Mouse (Mus musculus) brain, adult 2 months (tissue): Measurements from ENCODE around the gene Hectd3.

Experiments
- DNase-seq: peaks from one replicate; pipeline ENCODE4 v3.0.0; 2011; ENCODE audit warnings: low read depth, low spot score

Gene Hectd3

GRCm38 (mm10) chr4:116995131-116995797, at the start of gene Hectd3:
TSS of gene Hectd3 (plus strand) at chr4:116995317.
- DNase-seq: peak; percentile 84

- peak; percentile 59 for DNase-seq
These were observed 43.5 kb upstream of the Hectd3 start for GRCm38 (mm10) chr4:116951642-116952041.

- no peak for DNase-seq
These were observed 40.2 kb upstream of the Hectd3 start for GRCm38 (mm10) chr4:116954951-116955350.

DNA sequence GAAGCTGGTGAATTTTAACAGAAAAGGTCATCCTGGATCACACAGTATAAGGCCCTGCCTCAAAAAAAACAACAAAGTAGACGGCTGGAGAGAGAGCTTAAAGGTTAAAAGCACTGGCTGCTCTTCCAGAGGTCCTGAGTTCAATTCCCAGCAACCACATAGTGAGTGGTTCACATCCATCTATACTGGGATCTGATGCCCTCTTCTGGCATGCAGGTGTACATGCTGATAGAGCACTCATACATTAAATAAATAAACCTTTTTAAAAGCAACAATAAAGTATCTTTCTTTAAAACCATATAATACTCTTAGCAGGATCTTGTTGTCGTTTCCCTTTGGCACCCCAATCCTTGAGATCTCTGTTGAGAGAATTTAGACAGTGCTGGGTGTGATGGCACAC, 18.6 kb upstream of the Hectd3 start:
- no peak for DNase-seq

DNA sequence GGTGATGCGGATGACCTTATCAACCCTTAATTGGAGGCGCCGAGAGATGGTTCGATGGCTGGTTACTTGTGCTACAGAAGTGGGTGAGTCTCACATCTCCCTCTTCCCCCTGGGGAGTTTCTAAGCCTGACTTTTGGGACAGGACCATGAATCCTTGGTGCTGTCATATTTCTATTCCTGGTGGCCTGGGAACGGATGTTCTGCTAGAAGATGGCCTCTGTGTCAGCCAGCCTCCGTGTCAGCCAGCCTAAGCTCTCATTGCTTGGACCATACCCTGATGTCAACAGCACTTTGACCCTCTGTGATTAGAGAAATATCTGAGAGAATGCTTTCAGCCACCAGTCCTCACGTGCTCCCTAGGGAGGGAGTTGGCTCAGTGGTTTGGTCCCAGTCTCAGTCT, 9.4 kb upstream of the Hectd3 start:
- no peak for DNase-seq

- peak; percentile 88 for DNase-seq
These were observed 8.6 kb upstream of the Hectd3 start for GRCm38 (mm10) chr4:116986400-116987121.

GRCm38 (mm10) chr4:116987122-116987456, 8.0 kb upstream of the Hectd3 start:
- no peak for DNase-seq

- DNase-seq: no peak
These were observed 5.4 kb upstream of the Hectd3 start for GRCm38 (mm10) chr4:116989731-116990130.

GRCm38 (mm10) chr4:116991366-116991765, 3.8 kb upstream of the Hectd3 start:
- DNase-seq: peak; percentile 91

DNA sequence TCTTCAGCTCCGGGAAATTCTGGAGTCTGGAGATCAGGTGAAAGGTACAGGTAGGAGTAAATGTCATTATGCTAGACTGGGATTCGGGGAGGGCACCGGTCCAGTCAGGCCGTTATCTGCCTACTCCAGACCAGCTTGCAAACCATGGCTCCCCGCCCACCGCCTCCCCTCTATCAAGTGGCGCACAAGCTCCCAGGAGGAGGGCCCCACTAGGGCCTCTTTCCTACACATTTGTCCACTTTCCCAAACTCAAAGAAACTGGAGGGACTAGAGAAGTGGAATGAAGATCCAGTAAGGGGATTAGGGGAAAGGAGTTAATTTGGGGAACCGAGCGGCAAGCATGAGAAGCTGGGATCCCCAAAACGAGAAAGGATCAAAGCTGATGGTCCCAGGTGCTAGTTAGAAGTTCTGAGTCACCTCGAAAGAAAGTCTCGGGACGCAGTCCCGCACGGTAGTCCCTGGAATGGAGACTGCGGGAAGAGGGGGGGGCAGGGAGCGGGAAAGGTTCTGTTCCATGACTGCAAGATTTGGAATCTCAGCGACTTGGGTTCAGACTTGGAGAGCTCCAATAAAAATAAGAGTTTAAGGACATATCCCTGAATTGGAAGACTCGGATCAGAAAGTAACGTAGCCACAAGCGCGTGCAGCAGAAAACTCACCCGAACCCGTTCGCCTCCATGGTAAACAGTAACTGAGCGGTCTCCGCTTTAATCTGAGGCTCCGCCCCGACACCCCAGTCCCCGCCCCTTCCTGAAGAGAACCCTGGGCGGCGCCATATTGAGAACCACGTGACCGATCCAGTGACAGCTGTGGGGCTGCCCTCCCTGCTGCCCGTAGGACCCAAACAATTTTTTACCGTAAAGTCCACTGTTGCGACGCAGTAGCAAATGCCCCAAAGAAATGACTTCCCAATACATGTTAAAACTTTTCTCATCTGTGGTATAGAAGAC, 1.2 kb upstream of the Hectd3 start, which contains the start of gene Urod:
Gene Urod, minus strand, starts transcription at position 742 of the 950 bp plus-strand sequence.
- peak; percentile 99 for DNase-seq

GRCm38 (mm10) chr4:116995798-116996135, 650 bp downstream of the Hectd3 start:
- DNase-seq: peak; percentile 75

DNA sequence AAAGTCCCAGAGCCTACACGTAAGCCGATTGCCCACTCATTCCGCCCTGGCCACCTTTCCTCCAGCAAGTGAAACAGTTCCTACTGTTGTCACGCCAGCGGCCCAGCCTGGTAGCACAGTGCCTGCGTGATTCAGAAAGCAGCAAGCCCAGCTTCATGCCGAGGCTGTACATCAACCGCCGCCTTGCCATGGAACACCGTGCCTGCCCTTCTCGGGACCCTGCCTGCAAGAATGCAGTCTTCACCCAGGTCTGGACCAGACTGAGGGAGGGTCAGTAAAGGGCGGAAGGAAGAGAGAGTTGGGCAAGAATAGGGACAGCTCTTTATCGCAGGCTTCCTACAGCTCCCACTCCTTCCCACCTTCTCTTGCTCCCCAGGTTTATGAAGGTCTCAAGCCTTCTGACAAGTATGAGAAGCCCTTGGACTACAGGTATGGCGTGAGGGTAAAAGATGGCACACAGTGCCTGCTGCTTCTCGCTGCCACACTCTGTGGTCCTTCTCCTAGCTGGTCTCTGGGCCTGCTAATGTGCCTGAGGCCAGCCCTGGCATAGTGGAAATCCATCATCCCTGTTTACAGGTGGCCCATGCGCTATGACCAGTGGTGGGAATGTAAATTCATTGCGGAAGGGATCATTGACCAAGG, 4.5 kb downstream of the Hectd3 start:
- no peak for DNase-seq

- DNase-seq: no peak
These were observed 6.8 kb downstream of the Hectd3 start for GRCm38 (mm10) chr4:117001957-117002356.

DNA sequence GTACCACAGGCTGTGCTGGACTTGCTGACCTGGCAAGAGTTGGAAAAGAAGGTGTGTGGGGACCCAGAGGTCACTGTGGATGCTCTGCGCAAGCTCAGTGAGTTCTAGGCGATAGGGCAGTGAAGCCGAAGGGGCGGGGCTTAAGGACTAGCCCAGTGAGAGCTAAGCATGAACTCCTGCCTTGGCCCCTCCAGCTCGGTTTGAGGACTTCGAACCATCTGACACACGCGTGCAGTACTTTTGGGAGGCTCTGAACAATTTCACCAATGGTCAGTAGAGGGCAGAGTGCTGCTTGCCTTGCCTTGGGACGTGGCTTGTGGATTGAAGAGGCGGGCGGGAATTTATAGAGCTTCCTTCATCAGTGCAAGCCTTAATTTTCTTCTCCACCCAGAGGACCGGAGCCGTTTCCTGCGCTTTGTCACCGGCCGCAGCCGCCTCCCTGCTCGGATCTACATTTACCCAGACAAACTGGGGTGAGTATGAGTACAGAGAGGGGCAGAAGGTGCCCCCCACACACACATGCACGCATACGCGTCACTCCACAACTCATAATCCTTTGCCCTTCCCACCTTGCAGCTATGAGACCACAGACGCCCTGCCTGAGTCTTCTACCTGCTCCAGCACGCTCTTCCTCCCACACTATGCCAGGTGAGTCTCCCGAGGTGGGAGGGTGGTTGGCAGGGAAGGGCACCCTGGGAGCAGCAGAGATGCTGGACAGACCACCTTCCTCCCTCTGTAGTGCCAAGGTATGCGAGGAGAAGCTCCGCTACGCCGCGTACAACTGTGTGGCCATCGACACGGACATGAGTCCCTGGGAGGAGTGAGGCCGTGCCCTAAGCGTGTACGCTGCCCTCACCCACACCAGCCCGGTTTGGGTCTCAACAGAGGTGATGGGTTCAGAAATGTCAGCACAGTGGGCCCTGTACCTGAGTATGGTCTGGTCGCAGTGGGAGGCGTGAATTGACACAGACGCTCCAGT, 7.7 kb downstream of the Hectd3 start:
- DNase-seq: peak; percentile 85

GRCm38 (mm10) chr4:117004649-117005048, 9.5 kb downstream of the Hectd3 start:
- DNase-seq: no peak

GRCm38 (mm10) chr4:117005611-117006400, 10.7 kb downstream of the Hectd3 start:
- no peak for DNase-seq

- DNase-seq: peak; percentile 37
These were observed 11.9 kb downstream of the Hectd3 start for GRCm38 (mm10) chr4:117007058-117007457.

DNA sequence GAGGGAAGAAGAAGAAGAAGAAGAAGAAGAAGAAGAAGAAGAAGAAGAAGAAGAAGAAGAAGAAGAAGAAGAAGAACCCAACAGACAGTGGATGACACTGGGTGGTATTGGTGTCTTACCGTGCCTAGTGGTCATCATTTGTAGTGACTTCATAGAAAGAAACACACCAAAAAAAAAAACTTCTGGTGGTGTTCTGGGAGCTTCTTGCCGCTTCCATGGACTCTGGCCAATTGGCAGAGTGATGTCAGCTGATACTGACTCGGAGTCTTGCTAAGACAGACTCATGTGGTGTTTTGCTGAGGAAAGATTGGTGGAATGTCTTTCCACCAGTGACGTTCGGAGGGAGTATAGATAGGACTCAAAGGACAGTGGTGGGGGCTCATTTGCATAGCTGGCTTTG, 15.1 kb downstream of the Hectd3 start:
- no peak for DNase-seq

- no peak for DNase-seq
These were observed 18.5 kb downstream of the Hectd3 start for GRCm38 (mm10) chr4:117013596-117013995.
